Mouse (Mus musculus) lung, postnatal 0 days (tissue): ENCODE data around the gene Hdac7.

Experiments
- CTCF ChIP-seq: IDR thresholded peaks from 2 replicates; pipeline ENCODE4 v1.5.1; 2016; ENCODE audit warnings: antibody characterized with exemption, mild to moderate bottlenecking
- EP300 ChIP-seq: IDR thresholded peaks from 2 replicates; pipeline ENCODE4 v1.6.1; 2016; ENCODE audit warnings: antibody characterized with exemption, mild to moderate bottlenecking, control low read depth

- TF ChIP-seq EP300 (no peak), CTCF (no peak)
Observed at GRCm38 (mm10) chr15:97781961-97782748, 62.1 kb downstream of the Hdac7 start.
